Mouse (Mus musculus) embryonic fibroblast, embryonic 13.5 days (primary cell): Measurements from ENCODE around the gene Frmd8. TPM values are rescaled to one million over a fixed set of nuclear protein-coding genes. Genes with fewer than 3 reads are reported as not detected.
"Not testable (repeated sequence)": the region's sequence is repeated elsewhere in the genome, so short reads cannot be mapped to it uniquely, and the experiment has no call there.

Source experiments
- H3K27ac ChIP-seq: 2 replicates; pipeline ENCODE4 v1.5.1; 2012; ENCODE audit warnings: low read length, control low read depth, inconsistent platforms; ENCODE audit not compliant: insufficient read depth
- H3K4me1 ChIP-seq: 2 replicates; pipeline ENCODE4 v1.6.1; 2011; ENCODE audit warnings: low read length; ENCODE audit not compliant: control insufficient read depth, insufficient read depth
- H3K4me3 ChIP-seq: 2 replicates; pipeline ENCODE4 v1.5.1; 2011; ENCODE audit warnings: mild to moderate bottlenecking, control low read depth, low read length; ENCODE audit not compliant: insufficient read depth
- CTCF ChIP-seq: IDR thresholded peaks from 2 replicates; pipeline ENCODE4 v1.5.1; 2011; ENCODE audit warnings: mild to moderate bottlenecking, control low read depth, low read length, moderate library complexity, borderline replicate concordance; ENCODE audit not compliant: insufficient read depth
- POLR2A ChIP-seq: IDR thresholded peaks from 2 replicates; pipeline ENCODE4 v1.6.1; 2011; ENCODE audit warnings: low read depth, mild to moderate bottlenecking, control low read depth, low read length, moderate library complexity
- polyA plus RNA-seq: library from polyadenylated mRNA; stranded (reverse); fragments of >200 nt; gene quantifications from 2 replicates; pipeline ENCODE4 v1.2.4, GENCODE M21; 2011; ENCODE audit warnings: low read depth; ENCODE audit not compliant: missing spikeins, insufficient read length

Frmd8 gene
- polyA plus RNA-seq, 1 experiment: 24.9 TPM

GRCm38 (mm10) chr19:5887234-5887815, 12.3 kb upstream of the Frmd8 start:
- H3K4me3 ChIP-seq: no peak overlapping the region
- TF ChIP-seq POLR2A (no peak), CTCF (no peak)
- H3K27ac ChIP-seq: no peak overlapping the region
- H3K4me1 ChIP-seq: no peaks in the 10 kb centered on the region

- no peaks in the 10 kb centered on the region for H3K4me1 ChIP-seq
- H3K4me3 ChIP-seq: no peak overlapping the region
- no peak overlapping the region for H3K27ac ChIP-seq
- TF ChIP-seq POLR2A (no peak), CTCF (no peak)
Observed at GRCm38 (mm10) chr19:5885838-5886237, 10.8 kb upstream of the Frmd8 start.

GRCm38 (mm10) chr19:5883935-5884334, 8.9 kb upstream of the Frmd8 start:
- TF ChIP-seq POLR2A (no peak), CTCF (no peak)
- no peaks in the 10 kb centered on the region for H3K4me1 ChIP-seq
- no peak overlapping the region for H3K4me3 ChIP-seq
- no peak overlapping the region for H3K27ac ChIP-seq

- H3K4me1 ChIP-seq, H3K4me3 ChIP-seq, H3K27ac ChIP-seq: not testable (repeated sequence)
Observed at GRCm38 (mm10) chr19:5882079-5882478, 7.0 kb upstream of the Frmd8 start.

- Histone ChIP-seq H3K4me3 (no peak overlapping the region), H3K4me1 (no peaks in the 10 kb centered on the region; the same call in 1 of the 2 replicates), H3K27ac (no peak overlapping the region)
- TF ChIP-seq POLR2A (no peak), CTCF (no peak)
Observed at GRCm38 (mm10) chr19:5881155-5881554, 6.1 kb upstream of the Frmd8 start.

GRCm38 (mm10) chr19:5879735-5880134, 4.7 kb upstream of the Frmd8 start:
- TF ChIP-seq POLR2A: no peak
- no peak for TF ChIP-seq CTCF

GRCm38 (mm10) chr19:5878916-5879315, 3.8 kb upstream of the Frmd8 start:
- Histone ChIP-seq H3K4me3 (no peak overlapping the region), H3K27ac (no peak overlapping the region), H3K4me1 (no peaks in the 10 kb centered on the region; the same call in 1 of the 2 replicates)
- TF ChIP-seq CTCF: no peak
- TF ChIP-seq POLR2A: no peak

More at GRCm38 (mm10) chr19:5879735-5880134, 4.7 kb upstream of the Frmd8 start:
- Histone ChIP-seq H3K4me3 (no peak overlapping the region), H3K4me1 (no peaks in the 10 kb centered on the region; the same call in 1 of the 2 replicates), H3K27ac (no peak overlapping the region)

GRCm38 (mm10) chr19:5878362-5878722, 3.3 kb upstream of the Frmd8 start:
- H3K27ac ChIP-seq: no peak overlapping the region
- TF ChIP-seq POLR2A (no peak), CTCF (no peak)
- H3K4me1 ChIP-seq: no peaks in the 10 kb centered on the region; the same call in none of the 2 replicates
- H3K4me3 ChIP-seq: no peak overlapping the region

GRCm38 (mm10) chr19:5877618-5878361, 2.7 kb upstream of the Frmd8 start, which contains the start of gene Slc25a45:
Slc25a45 (plus strand) TSS chr19:5877808.
- H3K4me1 ChIP-seq: peaks cover 2% of the 10 kb centered on the region
- TF ChIP-seq CTCF: peak; percentile 95
- no peak for TF ChIP-seq POLR2A
- H3K4me3 ChIP-seq: no peak within 1 kb of the TSS
- H3K27ac ChIP-seq: peak within 1 kb of the TSS; percentile 74

GRCm38 (mm10) chr19:5874391-5874968, 594 bp downstream of the Frmd8 start:
- peak overlapping the region; percentile 90 for H3K4me3 ChIP-seq
- TF ChIP-seq POLR2A (no peak), CTCF (no peak)
- peak overlapping the region; percentile 39 for H3K27ac ChIP-seq
- peaks cover 12% of the 10 kb centered on the region for H3K4me1 ChIP-seq
